Mouse (Mus musculus): ENCODE measurements around the gene Ptprs.

- TF ChIP-seq POLR2A (IDR thresholded peaks at IDR 0.05; ENCODE audit: extremely low read depth, insufficient read depth, low read length) = no peak
- no peak for TF ChIP-seq CTCF (IDR thresholded peaks at IDR 0.05; ENCODE audit: extremely low read depth, insufficient read depth, low read length)
These were observed 36.4 kb downstream of the Ptprs start for GRCm38 (mm10) chr17:56439731-56440460.

All from cortical plate, adult 2 months (tissue).